Mouse (Mus musculus): ENCODE data around the gene Rhof. TPM values are rescaled to one million over a fixed set of nuclear protein-coding genes. Genes with fewer than 3 reads are reported as not detected.
A peak's percentile ranks its signal among the peaks of the same experiment; 100 is the strongest.

Gene Rhof
- 0.09 and 0.87 TPM in 2 replicates for total RNA-seq (2014; rRNA removed)
- 0.61 and 0.86 TPM in 2 replicates for polyA plus RNA-seq (2012; rRNA removed)

- Histone ChIP-seq H3K36me3 (ENCODE audit: control insufficient read depth, insufficient read depth, low read length) (peaks cover 6% of the 10 kb centered on the region; the same call in 1 of the 2 replicates), H3K4me1 (ENCODE audit: control insufficient read depth, insufficient read depth, low read length) (peaks cover 21% of the 10 kb centered on the region), H3K79me2 (ENCODE audit: control insufficient read depth, insufficient read depth, low read length) (no peaks in the 10 kb centered on the region), H3K4me3 (ENCODE audit: insufficient read depth, low read depth, low read length) (peak within 1 kb of the TSS; percentile 27), H3K27me3 (ENCODE audit: control insufficient read depth, insufficient read depth, low read length) (no peaks in the 10 kb centered on the region), H3K9ac (ENCODE audit: low read depth, low read length) (peak within 1 kb of the TSS; percentile 18; the same call in 1 of the 2 replicates), H3K27ac (replicated peaks; ENCODE audit: insufficient read depth, low read depth, low read length) (peak within 1 kb of the TSS; percentile 16)
- TF ChIP-seq CTCF (IDR thresholded peaks at IDR 0.05; ENCODE audit: low read depth, low read length) (peak; percentile 90), POLR2A (IDR thresholded peaks at IDR 0.05; ENCODE audit: extremely low read depth, insufficient read depth, low read length) (no peak)
- WGBS, result 2% methylated on average over 44 of the region's 44 CpGs
- peak; percentile 79 for DNase-seq (ENCODE audit: extremely low read depth, low read depth, low spot score)
Measured at GRCm38 (mm10) chr5:123132308-123133071, at the start of gene Rhof. Rhof (minus strand) TSS chr5:123132692.

- Histone ChIP-seq H3K27me3 (ENCODE audit: control insufficient read depth, insufficient read depth, low read length) (no peaks in the 10 kb centered on the region), H3K9ac (ENCODE audit: low read depth, low read length) (peak overlapping the region; percentile 97), H3K36me3 (ENCODE audit: control insufficient read depth, insufficient read depth, low read length) (peaks cover 33% of the 10 kb centered on the region), H3K79me2 (ENCODE audit: control insufficient read depth, insufficient read depth, low read length) (peaks cover 3% of the 10 kb centered on the region; the same call in 1 of the 2 replicates), H3K4me1 (ENCODE audit: control insufficient read depth, insufficient read depth, low read length) (peaks cover 29% of the 10 kb centered on the region), H3K4me3 (ENCODE audit: insufficient read depth, low read depth, low read length) (peak overlapping the region; percentile 51), H3K27ac (replicated peaks; ENCODE audit: insufficient read depth, low read depth, low read length) (peak overlapping the region; percentile 97)
- peak; percentile 95 for DNase-seq (ENCODE audit: extremely low read depth, low read depth, low spot score)
- WGBS, result 24% methylated on average over 6 of the region's 6 CpGs
- peak; percentile 60; the same call in 1 of the 2 replicates for TF ChIP-seq POLR2A (IDR thresholded peaks at IDR 0.05; ENCODE audit: extremely low read depth, insufficient read depth, low read length)
- TF ChIP-seq CTCF (IDR thresholded peaks at IDR 0.05; ENCODE audit: low read depth, low read length), result no peak
Measured at GRCm38 (mm10) chr5:123181536-123181935, 49.0 kb upstream of the Rhof start.

GRCm38 (mm10) chr5:123180390-123180789 is 47.9 kb upstream of the Rhof start:
- TF ChIP-seq POLR2A (IDR thresholded peaks at IDR 0.05; ENCODE audit: extremely low read depth, insufficient read depth, low read length), result peak; percentile 77
- TF ChIP-seq CTCF (IDR thresholded peaks at IDR 0.05; ENCODE audit: low read depth, low read length), result 0 out of 2 replicates have a peak, but pooled peaks have one; percentile 29
- H3K27me3 ChIP-seq (ENCODE audit: control insufficient read depth, insufficient read depth, low read length), result no peaks in the 10 kb centered on the region
- WGBS, result 39% methylated on average over 15 of the region's 15 CpGs
- H3K4me3 ChIP-seq (ENCODE audit: insufficient read depth, low read depth, low read length), result peak overlapping the region; percentile 51
- peaks cover 44% of the 10 kb centered on the region for H3K36me3 ChIP-seq (ENCODE audit: control insufficient read depth, insufficient read depth, low read length)
- peak overlapping the region; percentile 84 for H3K27ac ChIP-seq (replicated peaks; ENCODE audit: insufficient read depth, low read depth, low read length)
- peak; percentile 70 for DNase-seq (ENCODE audit: extremely low read depth, low read depth, low spot score)
- peaks cover 3% of the 10 kb centered on the region; the same call in 1 of the 2 replicates for H3K79me2 ChIP-seq (ENCODE audit: control insufficient read depth, insufficient read depth, low read length)
- peaks cover 23% of the 10 kb centered on the region for H3K4me1 ChIP-seq (ENCODE audit: control insufficient read depth, insufficient read depth, low read length)
- peak overlapping the region; percentile 79 for H3K9ac ChIP-seq (ENCODE audit: low read depth, low read length)

- DNase-seq (ENCODE audit: extremely low read depth, low read depth, low spot score), result peak; percentile 60
- peak overlapping the region; percentile 47 for H3K9ac ChIP-seq (ENCODE audit: low read depth, low read length)
- peak overlapping the region; percentile 63 for H3K27ac ChIP-seq (replicated peaks; ENCODE audit: insufficient read depth, low read depth, low read length)
- peaks cover 23% of the 10 kb centered on the region for H3K4me1 ChIP-seq (ENCODE audit: control insufficient read depth, insufficient read depth, low read length)
- TF ChIP-seq POLR2A (IDR thresholded peaks at IDR 0.05; ENCODE audit: extremely low read depth, insufficient read depth, low read length) (0 out of 2 replicates have a peak, but pooled peaks have one; percentile 8), CTCF (IDR thresholded peaks at IDR 0.05; ENCODE audit: low read depth, low read length) (no peak)
- H3K36me3 ChIP-seq (ENCODE audit: control insufficient read depth, insufficient read depth, low read length), result peaks cover 58% of the 10 kb centered on the region
- WGBS, result 47% methylated on average over 5 of the region's 5 CpGs
- H3K27me3 ChIP-seq (ENCODE audit: control insufficient read depth, insufficient read depth, low read length), result no peaks in the 10 kb centered on the region
- H3K79me2 ChIP-seq (ENCODE audit: control insufficient read depth, insufficient read depth, low read length), result peaks cover 3% of the 10 kb centered on the region; the same call in 1 of the 2 replicates
- H3K4me3 ChIP-seq (ENCODE audit: insufficient read depth, low read depth, low read length), result peak overlapping the region; percentile 28; the same call in 1 of the 2 replicates
Measured at GRCm38 (mm10) chr5:123178792-123179191, 46.3 kb upstream of the Rhof start.

GRCm38 (mm10) chr5:123171646-123172350 is 39.3 kb upstream of the Rhof start:
- H3K9ac ChIP-seq (ENCODE audit: low read depth, low read length), result no peak overlapping the region
- TF ChIP-seq POLR2A (IDR thresholded peaks at IDR 0.05; ENCODE audit: extremely low read depth, insufficient read depth, low read length) (no peak), CTCF (IDR thresholded peaks at IDR 0.05; ENCODE audit: low read depth, low read length) (peak; percentile 89)
- H3K4me3 ChIP-seq (ENCODE audit: insufficient read depth, low read depth, low read length), result no peak overlapping the region
- H3K4me1 ChIP-seq (ENCODE audit: control insufficient read depth, insufficient read depth, low read length), result peaks cover 11% of the 10 kb centered on the region; the same call in 1 of the 2 replicates
- H3K27ac ChIP-seq (replicated peaks; ENCODE audit: insufficient read depth, low read depth, low read length), result 0 out of 2 replicates have a peak overlapping the region, but pooled peaks have one; percentile 3
- no peaks in the 10 kb centered on the region for H3K27me3 ChIP-seq (ENCODE audit: control insufficient read depth, insufficient read depth, low read length)
- peaks cover 47% of the 10 kb centered on the region for H3K36me3 ChIP-seq (ENCODE audit: control insufficient read depth, insufficient read depth, low read length)
- no peaks in the 10 kb centered on the region for H3K79me2 ChIP-seq (ENCODE audit: control insufficient read depth, insufficient read depth, low read length)
- 25% methylated on average over 22 of the region's 22 CpGs for WGBS
- DNase-seq (ENCODE audit: extremely low read depth, low read depth, low spot score), result peak; percentile 77
